Mouse (Mus musculus): ENCODE results near the gene Rab8a. TPM values are rescaled to one million over a fixed set of nuclear protein-coding genes. Genes with fewer than 3 reads are reported as not detected.

Rab8a gene
- polyA plus RNA-seq, 1 experiment from 2014 or later: 57.8 TPM

DNA sequence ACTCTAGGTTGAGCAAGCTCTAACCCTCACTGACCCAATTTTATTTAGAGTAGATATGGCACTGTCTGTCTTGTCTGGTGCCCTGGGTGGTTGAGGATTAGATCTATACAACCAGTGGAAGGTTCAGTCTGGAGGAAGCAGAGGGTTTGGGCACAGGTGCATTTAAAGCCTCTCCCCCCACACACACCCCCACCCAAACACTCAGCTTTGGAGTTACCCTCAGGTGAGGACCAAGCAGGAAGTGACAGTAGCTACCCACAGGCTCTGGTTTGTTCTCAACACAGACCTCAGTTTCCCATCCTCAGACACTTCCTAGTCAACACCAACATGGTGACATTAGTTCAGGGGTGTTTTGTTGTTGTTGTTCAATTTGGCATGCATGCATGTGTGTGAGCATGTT, 1.8 kb downstream of the Rab8a start:
- ATAC-seq (ENCODE audit: insufficient number of reproducible peaks, insufficient read depth, low FRiP score, low read depth): no peak
- Histone ChIP-seq H3K27ac (replicated peaks in 1 of 2; ENCODE audit: control insufficient read depth in 1 of 2, insufficient read depth in 1 of 2, low read depth in 2 of 2, low read length in 2 of 2) (no peak overlapping the region), H3K4me2 (ENCODE audit: low read length) (0 out of 2 replicates have a peak overlapping the region, but pooled peaks have one; percentile 94), H3K4me1 (ENCODE audit: control insufficient read depth in 2 of 2, insufficient read depth in 2 of 2, low read length in 2 of 2) (peaks cover 7 to 18% of the 10 kb centered on the region in 2 experiments), H3K27me3 (ENCODE audit: control insufficient read depth, insufficient read depth, low read length) (no peaks in the 10 kb centered on the region), H3K4me3 (ENCODE audit: control insufficient read depth in 1 of 2, insufficient read depth in 1 of 2, low read depth in 1 of 2, low read length in 2 of 2) (no peak overlapping the region), H3K9ac (ENCODE audit: low read length) (no peak overlapping the region), H3K36me3 (ENCODE audit: control insufficient read depth, insufficient read depth, low read length) (peaks cover 22% of the 10 kb centered on the region), H3K9me3 (ENCODE audit: control insufficient read depth, low read length) (no peaks in the 10 kb centered on the region)

DNA sequence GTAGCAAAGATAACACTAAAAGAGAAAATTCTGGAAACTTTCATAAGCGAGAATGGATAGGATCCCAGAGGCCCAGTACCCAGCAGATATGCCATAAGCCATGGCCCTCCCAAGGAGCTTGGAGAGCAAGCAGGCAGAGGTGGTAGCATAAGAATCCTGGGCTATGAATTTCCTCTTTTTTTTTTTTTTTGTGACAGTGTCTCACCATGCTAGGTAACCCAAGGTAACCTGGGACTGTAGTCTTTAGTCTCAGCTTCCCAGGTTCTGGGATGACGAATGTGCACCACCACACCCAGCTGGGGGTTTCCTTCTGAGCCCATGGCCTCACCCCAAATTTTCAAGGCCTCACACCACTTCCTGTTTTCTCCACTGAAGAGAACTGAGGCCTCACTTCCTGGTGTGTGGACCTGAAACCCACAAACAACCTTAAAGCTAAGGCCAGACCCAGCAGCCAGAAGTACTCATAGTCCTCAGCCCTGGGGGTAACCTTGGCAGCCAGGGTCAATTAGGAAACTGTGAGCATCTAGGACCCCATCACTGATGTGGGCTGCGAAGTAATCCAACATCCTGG, 8.2 kb downstream of the Rab8a start:
- Histone ChIP-seq H3K36me3 (ENCODE audit: control insufficient read depth, insufficient read depth, low read length) (peaks cover 76% of the 10 kb centered on the region), H3K9me3 (ENCODE audit: control insufficient read depth, low read length) (no peaks in the 10 kb centered on the region), H3K27ac (replicated peaks in 1 of 2; ENCODE audit: control insufficient read depth in 1 of 2, insufficient read depth in 1 of 2, low read depth in 2 of 2, low read length in 2 of 2) (no peak overlapping the region), H3K4me3 (ENCODE audit: control insufficient read depth in 1 of 2, insufficient read depth in 1 of 2, low read depth in 1 of 2, low read length in 2 of 2) (no peak overlapping the region), H3K9ac (ENCODE audit: low read length) (no peak overlapping the region), H3K27me3 (ENCODE audit: control insufficient read depth, insufficient read depth, low read length) (no peaks in the 10 kb centered on the region), H3K4me1 (ENCODE audit: control insufficient read depth in 2 of 2, insufficient read depth in 2 of 2, low read length in 2 of 2) (no peaks in the 10 kb centered on the region), H3K4me2 (ENCODE audit: low read length) (no peak overlapping the region)
- 86% methylated on average over 3 of the region's 3 CpGs for WGBS
- no peak for ATAC-seq (ENCODE audit: insufficient number of reproducible peaks, insufficient read depth, low FRiP score, low read depth)

DNA sequence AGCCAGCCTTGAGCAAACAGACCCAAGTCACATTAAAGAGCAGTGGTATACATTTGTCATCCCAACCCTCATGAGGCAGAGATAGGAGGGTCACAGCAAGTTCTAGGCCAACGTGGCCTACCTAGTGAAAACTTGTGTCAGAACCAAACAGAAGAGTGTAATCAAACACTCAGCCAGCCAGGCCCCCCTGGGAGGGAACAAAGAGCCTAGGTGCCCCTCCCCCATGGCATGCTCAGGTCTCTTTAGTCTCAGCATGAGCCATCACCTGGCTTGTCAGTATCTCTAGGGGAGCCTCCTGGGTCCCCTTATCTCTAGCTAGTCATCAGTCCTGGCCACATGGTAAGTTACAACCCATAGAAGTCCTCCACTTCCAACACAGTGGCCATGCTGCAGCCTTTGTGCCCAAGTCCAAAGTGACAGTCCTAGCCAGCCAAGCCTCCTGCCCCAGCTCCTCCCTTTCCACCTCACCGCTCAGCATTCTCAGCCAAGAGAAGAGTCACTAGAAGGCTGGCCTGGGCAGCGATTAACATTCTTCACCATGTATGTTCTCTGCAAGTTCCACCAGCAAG, 8.8 kb downstream of the Rab8a start:
- H3K9me3 ChIP-seq (ENCODE audit: control insufficient read depth, low read length): no peaks in the 10 kb centered on the region
- H3K4me2 ChIP-seq (ENCODE audit: low read length): no peak overlapping the region
- H3K4me1 ChIP-seq (ENCODE audit: control insufficient read depth in 2 of 2, insufficient read depth in 2 of 2, low read length in 2 of 2): no peaks in the 10 kb centered on the region
- no peak overlapping the region for H3K9ac ChIP-seq (ENCODE audit: low read length)
- ATAC-seq (ENCODE audit: insufficient number of reproducible peaks, insufficient read depth, low FRiP score, low read depth): no peak
- H3K27me3 ChIP-seq (ENCODE audit: control insufficient read depth, insufficient read depth, low read length): no peaks in the 10 kb centered on the region
- no peak overlapping the region for H3K4me3 ChIP-seq (ENCODE audit: control insufficient read depth in 1 of 2, insufficient read depth in 1 of 2, low read depth in 1 of 2, low read length in 2 of 2)
- no peak overlapping the region for H3K27ac ChIP-seq (replicated peaks in 1 of 2; ENCODE audit: control insufficient read depth in 1 of 2, insufficient read depth in 1 of 2, low read depth in 2 of 2, low read length in 2 of 2)
- WGBS: 67% methylated on average over 3 of the region's 3 CpGs
- peaks cover 76% of the 10 kb centered on the region for H3K36me3 ChIP-seq (ENCODE audit: control insufficient read depth, insufficient read depth, low read length)

DNA sequence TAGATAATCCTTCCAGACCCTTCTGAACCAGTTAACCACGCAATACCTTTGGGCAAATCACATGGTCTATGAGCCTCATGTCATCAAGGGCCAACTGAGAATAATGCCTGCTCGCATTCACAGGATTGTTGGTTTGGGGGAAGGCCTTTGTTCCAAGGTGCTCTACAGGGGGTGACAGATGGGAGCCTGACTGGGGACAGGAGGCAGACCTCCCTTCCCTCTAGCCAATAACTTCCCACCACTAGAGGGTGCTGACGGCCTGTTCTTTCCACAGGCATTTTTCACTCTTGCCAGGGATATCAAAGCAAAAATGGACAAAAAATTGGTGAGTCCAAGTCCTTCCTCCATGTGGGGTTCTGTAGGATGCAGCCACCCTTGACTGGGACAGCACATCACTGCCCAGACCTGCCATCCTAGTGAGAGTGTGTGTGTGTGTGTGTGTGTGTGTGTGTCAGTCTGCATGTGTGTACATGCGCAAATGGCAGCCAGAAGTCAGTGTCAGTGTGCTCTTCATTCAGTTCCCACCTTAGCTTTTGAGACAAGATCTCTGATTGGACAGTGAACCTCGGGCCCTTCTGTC, 16.4 kb downstream of the Rab8a start:
- H3K4me1 ChIP-seq (ENCODE audit: control insufficient read depth in 2 of 2, insufficient read depth in 2 of 2, low read length in 2 of 2): no peaks in the 10 kb centered on the region
- H3K9ac ChIP-seq (ENCODE audit: low read length): no peak overlapping the region
- no peak for ATAC-seq (ENCODE audit: insufficient number of reproducible peaks, insufficient read depth, low FRiP score, low read depth)
- no peak overlapping the region for H3K27ac ChIP-seq (replicated peaks in 1 of 2; ENCODE audit: control insufficient read depth in 1 of 2, insufficient read depth in 1 of 2, low read depth in 2 of 2, low read length in 2 of 2)
- H3K36me3 ChIP-seq (ENCODE audit: control insufficient read depth, insufficient read depth, low read length): peaks cover 98% of the 10 kb centered on the region
- no peak overlapping the region for H3K4me3 ChIP-seq (ENCODE audit: control insufficient read depth in 1 of 2, insufficient read depth in 1 of 2, low read depth in 1 of 2, low read length in 2 of 2)
- no peaks in the 10 kb centered on the region for H3K9me3 ChIP-seq (ENCODE audit: control insufficient read depth, low read length)
- H3K4me2 ChIP-seq (ENCODE audit: low read length): no peak overlapping the region
- 57% methylated on average over 5 of the region's 5 CpGs for WGBS
- no peaks in the 10 kb centered on the region for H3K27me3 ChIP-seq (ENCODE audit: control insufficient read depth, insufficient read depth, low read length)

DNA sequence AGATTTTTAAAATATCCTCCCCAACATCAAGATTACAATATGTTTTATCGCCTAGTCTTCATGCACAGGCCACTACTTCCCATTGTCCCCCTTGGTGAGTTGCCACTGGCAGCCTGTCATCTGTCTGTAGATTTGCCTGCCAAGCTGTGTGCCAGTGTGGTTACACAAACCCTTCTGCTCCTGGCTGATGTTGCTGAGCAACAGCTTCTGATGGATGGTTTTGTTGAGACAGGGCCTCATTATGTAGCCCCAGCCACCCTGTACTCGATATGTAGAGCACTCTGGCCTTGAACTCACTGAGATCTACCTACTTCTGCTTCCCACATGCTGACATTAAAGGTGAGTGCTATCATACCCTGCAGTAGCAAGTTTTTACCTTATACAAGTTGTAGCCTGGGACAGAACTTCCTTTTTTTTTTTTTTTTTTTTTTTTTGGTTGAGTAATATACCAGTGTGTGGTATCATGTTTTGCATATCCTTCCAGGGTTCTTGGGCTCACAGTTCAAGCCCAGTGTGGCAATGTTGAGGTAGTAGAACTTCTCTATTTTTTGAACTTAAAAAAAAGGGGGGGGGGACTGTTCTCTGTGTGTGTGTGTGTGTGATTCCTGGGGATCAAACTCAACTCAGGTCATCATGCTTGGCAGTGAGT, 22.7 kb downstream of the Rab8a start:
- Histone ChIP-seq H3K36me3 (ENCODE audit: control insufficient read depth, insufficient read depth, low read length) (peaks cover 35% of the 10 kb centered on the region), H3K9me3 (ENCODE audit: control insufficient read depth, low read length) (no peaks in the 10 kb centered on the region), H3K4me1 (ENCODE audit: control insufficient read depth in 2 of 2, insufficient read depth in 2 of 2, low read length in 2 of 2) (no peaks in the 10 kb centered on the region), H3K27me3 (ENCODE audit: control insufficient read depth, insufficient read depth, low read length) (no peaks in the 10 kb centered on the region), H3K9ac (ENCODE audit: low read length) (no peak overlapping the region), H3K4me2 (ENCODE audit: low read length) (no peak overlapping the region), H3K27ac (replicated peaks in 1 of 2; ENCODE audit: control insufficient read depth in 1 of 2, insufficient read depth in 1 of 2, low read depth in 2 of 2, low read length in 2 of 2) (no peak overlapping the region), H3K4me3 (ENCODE audit: control insufficient read depth in 1 of 2, insufficient read depth in 1 of 2, low read depth in 1 of 2, low read length in 2 of 2) (no peak overlapping the region)
- ATAC-seq (ENCODE audit: insufficient number of reproducible peaks, insufficient read depth, low FRiP score, low read depth): no peak
- 76% methylated on average over 2 of the region's 2 CpGs for WGBS

DNA sequence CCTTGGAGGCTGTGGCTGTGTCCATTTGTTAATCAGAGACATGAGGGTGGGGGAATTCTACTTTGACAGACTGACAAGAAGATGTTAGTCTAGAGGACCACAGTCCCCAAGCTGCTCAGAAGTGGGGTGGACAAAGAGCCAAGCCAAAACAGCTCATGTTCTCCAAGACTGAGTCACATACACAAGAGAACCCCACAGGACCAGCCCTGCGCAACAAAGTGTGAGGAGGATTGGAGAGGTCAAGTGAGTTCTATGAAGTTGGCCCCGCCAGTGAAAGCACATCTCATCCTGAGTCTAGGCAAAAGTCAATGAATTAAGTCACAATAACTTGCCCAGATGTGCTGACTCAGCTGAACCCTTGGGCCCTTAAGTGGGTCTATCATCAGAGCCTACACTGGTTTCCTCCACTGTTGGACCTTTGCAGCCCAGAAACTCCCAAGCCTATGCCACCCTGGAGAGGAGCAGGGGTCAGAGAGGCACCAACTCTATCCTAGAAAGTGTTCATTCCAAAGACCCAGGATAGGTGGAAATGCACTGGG, 26.9 kb downstream of the Rab8a start:
- no peaks in the 10 kb centered on the region; a peak in 1 of 4 replicates for H3K4me1 ChIP-seq (ENCODE audit: control insufficient read depth in 2 of 2, insufficient read depth in 2 of 2, low read length in 2 of 2)
- H3K9ac ChIP-seq (ENCODE audit: low read length): no peak overlapping the region
- no peak for ATAC-seq (ENCODE audit: insufficient number of reproducible peaks, insufficient read depth, low FRiP score, low read depth)
- H3K4me2 ChIP-seq (ENCODE audit: low read length): no peak overlapping the region
- H3K9me3 ChIP-seq (ENCODE audit: control insufficient read depth, low read length): no peaks in the 10 kb centered on the region
- WGBS: 86% methylated on average over 2 of the region's 2 CpGs
- H3K27ac ChIP-seq (replicated peaks in 1 of 2; ENCODE audit: control insufficient read depth in 1 of 2, insufficient read depth in 1 of 2, low read depth in 2 of 2, low read length in 2 of 2): no peak overlapping the region
- H3K27me3 ChIP-seq (ENCODE audit: control insufficient read depth, insufficient read depth, low read length): no peaks in the 10 kb centered on the region
- no peak overlapping the region for H3K4me3 ChIP-seq (ENCODE audit: control insufficient read depth in 1 of 2, insufficient read depth in 1 of 2, low read depth in 1 of 2, low read length in 2 of 2)
- H3K36me3 ChIP-seq (ENCODE audit: control insufficient read depth, insufficient read depth, low read length): no peaks in the 10 kb centered on the region

DNA sequence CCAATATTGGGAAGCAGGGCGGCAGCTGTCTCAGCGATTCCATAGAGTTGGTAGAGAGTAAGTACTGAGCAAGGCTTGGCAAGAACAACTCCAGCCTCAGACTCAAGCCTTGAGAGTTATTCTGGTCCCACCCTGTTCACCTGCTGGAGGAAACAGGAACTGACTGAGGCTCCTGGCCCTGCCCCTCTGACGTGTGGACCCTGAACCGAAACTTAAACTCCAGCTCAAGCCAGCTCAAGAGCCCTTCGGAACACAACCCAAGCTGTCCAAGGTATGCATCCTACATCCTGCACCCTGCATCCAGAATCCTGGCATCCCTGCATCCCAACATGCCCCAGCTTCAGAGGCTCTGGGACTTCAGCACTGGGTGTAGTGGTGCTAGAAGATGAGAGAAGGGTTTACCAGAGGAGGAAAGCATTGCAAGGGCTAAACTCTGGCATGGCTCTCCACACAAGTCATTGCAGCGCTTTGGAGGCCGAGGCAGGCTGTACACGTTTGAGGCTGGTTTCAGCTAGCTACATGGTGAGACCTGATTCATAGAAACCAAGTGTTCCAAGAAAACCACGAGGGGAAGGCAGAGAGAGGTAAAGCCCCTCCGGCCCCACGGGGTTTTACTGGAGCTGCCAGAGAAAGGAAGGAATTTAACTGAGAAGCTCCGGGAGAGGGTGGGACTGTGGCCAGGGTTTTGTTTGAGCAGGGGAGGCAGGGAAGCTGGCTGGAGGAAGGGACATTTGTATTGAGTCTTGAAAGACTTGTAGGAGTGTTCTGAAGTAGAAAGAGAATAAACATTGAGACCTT, 28.6 kb downstream of the Rab8a start, which contains the start of gene Hsh2d:
Gene Hsh2d (plus strand): TSS at position 222 of the 798 bp plus-strand sequence.
- H3K4me1 ChIP-seq (ENCODE audit: control insufficient read depth in 2 of 2, insufficient read depth in 2 of 2, low read length in 2 of 2): no peaks in the 10 kb centered on the region; a peak in 1 of 4 replicates
- WGBS: 61% methylated on average over 12 of the region's 12 CpGs
- H3K4me2 ChIP-seq (ENCODE audit: low read length): no peak within 1 kb of the TSS
- no peak within 1 kb of the TSS for H3K27ac ChIP-seq (replicated peaks in 1 of 2; ENCODE audit: control insufficient read depth in 1 of 2, insufficient read depth in 1 of 2, low read depth in 2 of 2, low read length in 2 of 2)
- no peaks in the 10 kb centered on the region for H3K27me3 ChIP-seq (ENCODE audit: control insufficient read depth, insufficient read depth, low read length)
- no peaks in the 10 kb centered on the region for H3K36me3 ChIP-seq (ENCODE audit: control insufficient read depth, insufficient read depth, low read length)
- H3K9me3 ChIP-seq (ENCODE audit: control insufficient read depth, low read length): no peaks in the 10 kb centered on the region
- H3K9ac ChIP-seq (ENCODE audit: low read length): no peak within 1 kb of the TSS
- ATAC-seq (ENCODE audit: insufficient number of reproducible peaks, insufficient read depth, low FRiP score, low read depth): no peak
- no peak within 1 kb of the TSS for H3K4me3 ChIP-seq (ENCODE audit: control insufficient read depth in 1 of 2, insufficient read depth in 1 of 2, low read depth in 1 of 2, low read length in 2 of 2)
